Mouse (Mus musculus): ENCODE measurements around the gene Prss23. TPM values are rescaled to one million over a fixed set of nuclear protein-coding genes. Genes with fewer than 3 reads are reported as not detected.

The Prss23 gene
- 3.9 and 5.1 TPM in 2 replicates for polyA plus RNA-seq (2015; fragmentation: Nextera tagmentation; extraction: Ambion mirVana)

DNA sequence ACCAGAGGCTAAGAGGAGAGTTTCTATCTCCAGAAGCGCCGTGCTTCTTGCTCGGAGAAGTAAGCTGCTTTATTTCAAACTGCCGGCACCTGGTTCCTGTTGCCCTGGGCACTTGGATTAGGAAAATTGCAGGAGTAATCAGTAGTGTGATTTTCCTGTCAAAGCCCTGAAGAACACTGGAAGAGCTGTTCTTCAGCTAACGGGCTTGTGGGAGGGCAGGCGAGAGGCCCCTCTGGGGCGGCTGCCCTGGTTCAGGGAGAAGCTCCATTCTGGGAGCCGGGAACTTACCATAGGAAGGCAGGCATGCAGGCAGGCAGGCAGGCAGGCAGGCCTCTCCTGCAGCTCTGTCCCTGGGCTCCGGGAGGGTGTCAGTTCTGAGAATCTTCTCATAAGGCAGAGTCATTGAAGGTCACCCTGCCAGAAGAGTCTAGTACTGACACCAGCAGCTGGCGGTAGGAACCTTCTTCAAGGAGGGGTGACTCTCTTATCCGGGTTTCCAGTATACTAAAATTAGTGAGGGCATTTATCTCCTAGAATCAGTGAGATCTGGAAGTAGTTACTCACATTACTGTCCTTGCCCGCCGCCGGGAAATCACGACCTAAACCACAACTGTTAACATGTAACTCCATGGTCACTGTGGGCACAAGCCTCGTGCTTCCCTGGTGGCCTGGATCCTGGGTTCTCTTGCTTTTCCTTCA lies at the start of gene Prss23:
TSS of gene Prss23 (minus strand) at position 457 of the 699 bp plus-strand sequence.
- ATAC-seq (ENCODE audit: low read depth) (no peak), DNase-seq (no peak)
- 43% methylated on average over 16 of the region's 16 CpGs for WGBS (ENCODE audit: insufficient replicate concordance)
- Histone ChIP-seq H3K27me3 (no peaks in the 10 kb centered on the region; the same call in 1 of the 2 replicates), H3K36me3 (no peaks in the 10 kb centered on the region), H3K4me3 (replicated peaks) (no peak within 1 kb of the TSS), H3K27ac (no peak within 1 kb of the TSS), H3K4me1 (replicated peaks) (peaks cover 8% of the 10 kb centered on the region), H3K9me3 (replicated peaks) (no peaks in the 10 kb centered on the region), H3K4me2 (no peak within 1 kb of the TSS), H3K9ac (no peak within 1 kb of the TSS)

DNA sequence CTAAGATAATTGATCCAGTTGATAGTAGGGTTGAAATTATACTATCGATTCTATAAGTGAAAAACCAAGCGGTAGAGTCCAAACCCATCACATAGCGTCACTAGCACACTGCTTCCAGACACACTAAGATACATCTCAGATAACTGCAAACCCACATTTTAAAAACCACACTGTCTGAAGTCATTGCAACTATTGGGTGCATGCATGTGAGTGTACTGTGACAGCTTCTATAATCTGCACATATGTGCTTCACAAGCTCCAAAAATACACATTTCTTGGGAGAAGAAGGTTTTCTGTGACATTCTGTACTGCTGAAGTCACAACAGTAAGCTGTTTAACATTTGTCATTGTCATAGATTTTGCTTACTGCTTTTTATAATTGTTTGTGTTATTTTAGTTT lies 49.1 kb upstream of the Prss23 start:
- ATAC-seq (ENCODE audit: low read depth) = no peak
- no peak overlapping the region for H3K9ac ChIP-seq

DNA sequence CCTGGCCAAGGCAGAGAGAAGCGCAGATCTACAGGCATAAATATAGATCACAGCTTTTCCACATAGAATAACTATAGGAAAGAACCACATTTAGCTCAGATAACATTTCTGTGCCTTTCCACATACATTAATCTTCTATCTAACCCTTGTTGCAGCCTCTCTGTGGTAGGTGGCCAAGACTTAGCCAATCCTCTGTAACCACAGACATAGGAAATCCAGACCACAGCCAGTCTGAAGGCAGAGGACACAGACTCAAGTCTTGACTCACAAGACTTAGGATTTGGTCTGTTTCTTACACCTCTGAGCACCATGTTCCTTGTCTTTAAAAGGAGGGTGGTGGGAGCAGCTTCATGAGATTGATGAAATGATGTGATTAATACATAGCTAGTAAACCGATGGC lies 37.6 kb upstream of the Prss23 start:
- no peaks in the 10 kb centered on the region for H3K36me3 ChIP-seq
- ATAC-seq (ENCODE audit: low read depth) (no peak), DNase-seq (no peak)
- H3K27ac ChIP-seq = no peak overlapping the region
- WGBS (ENCODE audit: insufficient replicate concordance) = 59% methylated on average over 2 of the region's 2 CpGs
- no peaks in the 10 kb centered on the region for H3K4me1 ChIP-seq (replicated peaks)
- H3K9ac ChIP-seq = no peak overlapping the region
- no peaks in the 10 kb centered on the region for H3K9me3 ChIP-seq (replicated peaks)
- H3K4me2 ChIP-seq = no peak overlapping the region
- no peaks in the 10 kb centered on the region for H3K27me3 ChIP-seq
- H3K4me3 ChIP-seq (replicated peaks) = no peak overlapping the region

More for the DNA sequence above, 49.1 kb upstream of the Prss23 start:
- Histone ChIP-seq H3K9me3 (replicated peaks) (no peaks in the 10 kb centered on the region), H3K27me3 (no peaks in the 10 kb centered on the region), H3K4me3 (replicated peaks) (no peak overlapping the region), H3K27ac (no peak overlapping the region), H3K36me3 (no peaks in the 10 kb centered on the region), H3K4me2 (no peak overlapping the region), H3K4me1 (replicated peaks) (no peaks in the 10 kb centered on the region)
- WGBS (ENCODE audit: insufficient replicate concordance) = 77% methylated on average over 3 of the region's 3 CpGs
- no peak for DNase-seq

DNA sequence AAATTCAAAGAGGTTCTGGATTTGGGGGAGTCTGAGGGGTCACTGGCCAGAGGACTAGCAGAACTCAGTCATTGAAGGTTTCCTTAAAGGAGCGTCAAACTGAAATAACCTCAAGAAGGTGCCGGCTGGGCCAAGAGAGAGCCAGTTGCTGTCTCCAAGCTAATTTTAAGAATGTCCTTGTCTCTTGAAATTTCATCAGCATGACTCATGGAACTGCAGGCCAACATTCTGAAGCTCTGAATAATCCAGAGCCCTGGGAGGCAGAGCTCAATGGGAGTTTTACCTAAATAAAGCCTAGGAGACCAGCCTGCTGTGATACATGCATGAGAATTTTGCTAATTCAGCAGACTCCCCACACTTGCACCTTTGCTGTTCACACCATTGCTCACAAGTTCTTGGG lies 36.5 kb upstream of the Prss23 start:
- Histone ChIP-seq H3K9ac (no peak overlapping the region), H3K4me2 (no peak overlapping the region), H3K9me3 (replicated peaks) (no peaks in the 10 kb centered on the region), H3K27me3 (no peaks in the 10 kb centered on the region), H3K27ac (no peak overlapping the region), H3K4me1 (replicated peaks) (no peaks in the 10 kb centered on the region), H3K36me3 (no peaks in the 10 kb centered on the region), H3K4me3 (replicated peaks) (no peak overlapping the region)
- 82% methylated on average over 2 of the region's 2 CpGs for WGBS (ENCODE audit: insufficient replicate concordance)
- ATAC-seq (ENCODE audit: low read depth) (no peak), DNase-seq (no peak)

DNA sequence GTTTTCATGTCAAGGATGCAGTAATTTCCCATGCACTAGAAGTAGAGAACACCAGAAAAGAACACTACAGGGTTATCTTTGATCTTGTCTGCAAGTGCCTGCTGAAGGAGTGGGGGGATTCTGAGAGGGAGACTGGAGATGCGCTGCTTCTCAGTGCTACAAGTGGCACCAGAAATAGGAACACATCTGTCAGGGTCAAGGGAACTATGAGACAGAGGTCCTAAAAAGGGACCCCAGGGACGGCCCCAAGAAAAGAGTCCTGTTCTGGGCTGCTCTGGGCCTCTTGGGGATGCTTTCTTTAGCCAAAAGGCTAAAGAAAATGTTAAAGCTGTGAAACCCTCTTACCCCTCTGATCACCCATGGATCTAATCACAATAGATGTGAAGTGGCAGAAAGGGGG lies 35.2 kb upstream of the Prss23 start:
- Histone ChIP-seq H3K4me1 (replicated peaks) (no peaks in the 10 kb centered on the region), H3K9me3 (replicated peaks) (no peaks in the 10 kb centered on the region), H3K4me3 (replicated peaks) (no peak overlapping the region), H3K9ac (no peak overlapping the region), H3K27me3 (no peaks in the 10 kb centered on the region), H3K36me3 (no peaks in the 10 kb centered on the region), H3K27ac (no peak overlapping the region), H3K4me2 (no peak overlapping the region)
- no peak for DNase-seq
- no peak for ATAC-seq (ENCODE audit: low read depth)
- WGBS (ENCODE audit: insufficient replicate concordance) = 56% methylated on average over 2 of the region's 2 CpGs

DNA sequence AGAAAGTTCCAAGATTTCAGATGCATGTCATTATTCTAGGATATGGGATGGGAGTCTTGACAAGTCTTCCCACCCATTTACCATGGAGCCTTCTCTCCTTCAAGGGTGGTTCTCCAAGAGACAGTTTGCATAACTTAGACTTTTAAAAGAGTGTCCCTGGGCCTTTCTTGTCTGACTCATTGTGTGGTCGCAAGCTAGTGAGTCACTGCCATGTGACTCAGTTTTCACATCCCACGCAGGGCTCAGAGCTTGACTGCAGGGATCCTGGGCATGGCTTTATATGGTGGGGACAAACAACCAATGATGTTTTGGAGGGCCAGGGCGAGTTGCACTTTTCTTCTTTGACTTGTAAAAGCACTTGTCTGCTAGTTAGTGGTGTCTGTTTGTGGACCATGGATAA lies 34.0 kb upstream of the Prss23 start:
- Histone ChIP-seq H3K27ac (no peak overlapping the region), H3K9me3 (replicated peaks) (no peaks in the 10 kb centered on the region), H3K27me3 (no peaks in the 10 kb centered on the region), H3K36me3 (no peaks in the 10 kb centered on the region), H3K4me3 (replicated peaks) (no peak overlapping the region), H3K9ac (no peak overlapping the region), H3K4me1 (replicated peaks) (no peaks in the 10 kb centered on the region), H3K4me2 (no peak overlapping the region)
- WGBS (ENCODE audit: insufficient replicate concordance) = 42% methylated on average over 3 of the region's 3 CpGs
- ATAC-seq (ENCODE audit: low read depth) (no peak), DNase-seq (no peak)

DNA sequence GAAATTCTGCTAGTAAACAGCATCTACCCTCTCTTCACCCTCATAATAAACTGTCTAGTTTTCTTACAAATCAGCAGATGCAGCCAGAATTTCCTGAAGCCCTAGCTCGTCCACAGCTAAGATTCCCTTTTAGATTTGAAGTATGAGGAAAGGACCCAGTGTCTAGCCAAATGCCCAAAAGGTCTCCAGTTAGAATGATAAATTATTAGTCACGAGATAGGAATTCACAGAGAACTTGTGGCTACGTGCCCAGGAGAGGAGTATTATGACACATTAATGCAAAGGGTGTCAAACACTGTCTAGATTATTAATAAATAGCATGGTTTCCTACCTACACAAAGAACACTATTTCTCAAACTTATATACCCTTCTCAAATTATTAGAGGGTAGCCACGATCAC lies 32.6 kb upstream of the Prss23 start:
- 51% methylated on average over 4 of the region's 4 CpGs for WGBS (ENCODE audit: insufficient replicate concordance)

DNA sequence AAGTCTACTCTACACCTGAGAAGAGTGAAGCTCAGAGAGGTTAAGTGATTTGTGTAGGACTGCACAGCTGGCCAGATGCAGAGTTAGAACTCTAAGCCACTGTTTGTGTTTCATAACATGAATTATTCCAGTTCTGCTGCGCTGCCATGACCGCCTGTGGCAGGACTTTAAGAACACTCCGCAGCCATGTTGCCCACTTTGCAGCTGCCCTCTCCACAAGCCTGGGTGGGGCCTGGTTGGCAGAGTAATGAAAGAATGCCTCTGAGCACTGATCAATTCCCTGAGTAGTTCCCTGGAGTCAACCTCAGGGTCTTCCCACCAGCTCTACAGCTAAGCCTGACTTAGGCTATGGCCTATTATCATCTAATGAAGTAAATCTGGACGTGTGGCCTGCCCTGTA lies 32.1 kb upstream of the Prss23 start:
- Histone ChIP-seq H3K9ac (no peak overlapping the region), H3K36me3 (no peaks in the 10 kb centered on the region), H3K4me2 (no peak overlapping the region), H3K4me1 (replicated peaks) (no peaks in the 10 kb centered on the region), H3K27ac (no peak overlapping the region), H3K4me3 (replicated peaks) (no peak overlapping the region), H3K9me3 (replicated peaks) (no peaks in the 10 kb centered on the region), H3K27me3 (no peaks in the 10 kb centered on the region)
- ATAC-seq (ENCODE audit: low read depth) = no peak
- WGBS (ENCODE audit: insufficient replicate concordance) = 70% methylated on average over 4 of the region's 4 CpGs
- no peak for DNase-seq

More for the DNA sequence above, 32.6 kb upstream of the Prss23 start:
- no peaks in the 10 kb centered on the region for H3K36me3 ChIP-seq
- H3K9me3 ChIP-seq (replicated peaks) = no peaks in the 10 kb centered on the region
- no peak for ATAC-seq (ENCODE audit: low read depth)
- no peaks in the 10 kb centered on the region for H3K4me1 ChIP-seq (replicated peaks)
- no peak overlapping the region for H3K9ac ChIP-seq
- H3K27ac ChIP-seq = no peak overlapping the region
- no peak overlapping the region for H3K4me3 ChIP-seq (replicated peaks)
- no peak overlapping the region for H3K4me2 ChIP-seq
- no peak for DNase-seq
- H3K27me3 ChIP-seq = no peaks in the 10 kb centered on the region

DNA sequence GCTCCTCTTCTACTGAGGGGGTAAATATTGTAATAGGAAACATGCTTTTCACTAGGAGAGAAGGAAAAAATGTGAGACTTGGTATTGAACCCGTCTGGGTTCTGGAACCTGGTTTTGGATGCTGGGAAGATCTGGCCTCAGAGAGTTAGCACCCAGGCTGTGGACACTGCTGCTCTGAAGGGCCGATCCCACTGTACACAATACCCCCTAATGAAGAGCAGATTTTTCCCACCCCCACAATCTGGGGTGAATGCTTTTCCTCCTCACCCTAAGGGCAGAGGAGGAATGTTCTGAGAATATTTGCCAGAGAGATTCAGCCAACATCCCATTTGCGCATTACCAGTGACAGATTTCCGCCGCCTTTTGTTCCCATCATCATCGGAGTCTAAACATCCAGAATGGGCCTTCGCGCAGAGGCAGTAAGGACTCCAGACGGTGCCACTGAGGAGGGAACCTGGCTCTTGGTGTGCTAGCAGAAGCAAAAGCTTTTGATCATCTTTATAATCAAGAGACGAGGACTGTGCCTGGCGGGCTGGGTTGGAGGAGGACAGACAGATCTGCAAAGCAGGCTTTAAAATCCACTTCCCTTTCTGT lies 31.6 kb upstream of the Prss23 start:
- Histone ChIP-seq H3K4me2 (no peak overlapping the region), H3K9ac (no peak overlapping the region), H3K9me3 (replicated peaks) (no peaks in the 10 kb centered on the region), H3K4me3 (replicated peaks) (no peak overlapping the region), H3K27me3 (no peaks in the 10 kb centered on the region), H3K27ac (no peak overlapping the region), H3K36me3 (no peaks in the 10 kb centered on the region), H3K4me1 (replicated peaks) (no peaks in the 10 kb centered on the region)
- ATAC-seq (ENCODE audit: low read depth) = no peak
- WGBS (ENCODE audit: insufficient replicate concordance) = 78% methylated on average over 11 of the region's 11 CpGs
- DNase-seq = no peak

DNA sequence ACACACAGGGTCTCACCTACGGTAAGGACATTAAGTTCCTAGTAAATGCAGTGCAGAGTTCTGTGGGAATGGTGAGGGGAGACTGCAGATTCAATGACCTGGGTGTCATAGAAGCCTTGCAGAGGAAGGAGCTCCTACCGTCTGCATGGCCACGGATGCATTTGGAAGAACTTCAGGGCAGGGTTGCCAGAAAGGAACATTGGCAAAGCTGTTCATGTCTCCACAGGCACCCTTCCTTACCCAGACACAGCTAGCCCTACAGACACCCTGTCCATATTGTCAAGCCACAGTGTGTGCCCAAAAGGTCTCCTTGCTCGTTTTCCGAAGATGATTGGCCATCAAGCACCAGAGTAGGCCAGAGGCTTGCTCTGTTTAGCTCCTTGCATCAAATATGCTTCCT lies 30.1 kb upstream of the Prss23 start:
- WGBS (ENCODE audit: insufficient replicate concordance) = 71% methylated on average over 5 of the region's 5 CpGs
- ATAC-seq (ENCODE audit: low read depth) = no peak
- H3K9ac ChIP-seq = no peak overlapping the region

DNA sequence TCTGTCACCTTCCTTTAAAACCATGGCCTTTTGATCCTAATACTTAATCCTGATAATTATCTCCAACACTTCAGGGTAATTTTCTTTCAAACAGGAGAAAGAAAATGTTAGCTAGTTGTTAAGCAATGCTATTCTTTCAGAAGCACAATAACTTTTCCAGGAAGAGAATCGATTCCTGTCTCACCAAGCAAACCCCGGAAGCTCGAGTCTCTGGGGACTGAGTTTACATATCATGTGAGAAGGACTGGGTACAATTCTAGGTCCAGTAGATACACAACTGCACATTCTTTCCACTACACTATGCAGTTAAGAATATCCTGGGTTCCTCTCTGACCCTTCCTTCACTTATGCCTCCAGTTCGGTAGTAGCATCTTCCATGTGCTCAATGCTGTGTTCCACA lies 29.7 kb upstream of the Prss23 start:
- no peak overlapping the region for H3K4me3 ChIP-seq (replicated peaks)
- WGBS (ENCODE audit: insufficient replicate concordance) = 58% methylated on average over 4 of the region's 4 CpGs
- H3K4me2 ChIP-seq = no peak overlapping the region
- no peaks in the 10 kb centered on the region for H3K4me1 ChIP-seq (replicated peaks)
- no peak overlapping the region for H3K27ac ChIP-seq
- ATAC-seq (ENCODE audit: low read depth) (no peak), DNase-seq (no peak)
- no peaks in the 10 kb centered on the region for H3K36me3 ChIP-seq
- H3K9ac ChIP-seq = no peak overlapping the region
- no peaks in the 10 kb centered on the region for H3K9me3 ChIP-seq (replicated peaks)
- no peaks in the 10 kb centered on the region for H3K27me3 ChIP-seq

More for the DNA sequence above, 30.1 kb upstream of the Prss23 start:
- Histone ChIP-seq H3K27ac (no peak overlapping the region), H3K36me3 (no peaks in the 10 kb centered on the region), H3K9me3 (replicated peaks) (no peaks in the 10 kb centered on the region), H3K4me3 (replicated peaks) (no peak overlapping the region), H3K4me1 (replicated peaks) (no peaks in the 10 kb centered on the region), H3K27me3 (no peaks in the 10 kb centered on the region), H3K4me2 (no peak overlapping the region)
- no peak for DNase-seq

DNA sequence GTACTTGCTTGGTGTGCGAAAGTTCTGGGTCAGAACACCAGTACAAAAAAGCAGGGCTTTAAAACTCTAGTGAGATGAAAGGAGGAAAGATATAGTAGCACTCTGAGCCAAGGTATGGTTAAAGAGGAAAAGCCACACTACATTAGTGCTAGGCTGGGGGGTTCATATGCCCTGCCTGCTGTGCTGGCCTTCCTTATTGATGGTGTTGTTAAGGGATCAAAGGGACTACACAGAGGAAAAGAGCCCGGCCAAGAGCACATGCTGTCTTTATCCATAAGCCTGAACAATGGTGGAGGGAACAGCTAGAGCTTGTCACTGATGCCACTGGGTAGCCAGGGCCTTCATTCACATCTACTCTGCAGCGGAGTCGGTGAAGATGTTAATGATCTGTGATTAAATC lies 28.2 kb upstream of the Prss23 start:
- Histone ChIP-seq H3K9ac (no peak overlapping the region), H3K4me3 (replicated peaks) (no peak overlapping the region), H3K36me3 (no peaks in the 10 kb centered on the region), H3K4me2 (no peak overlapping the region), H3K27me3 (no peaks in the 10 kb centered on the region), H3K4me1 (replicated peaks) (no peaks in the 10 kb centered on the region), H3K9me3 (replicated peaks) (no peaks in the 10 kb centered on the region), H3K27ac (no peak overlapping the region)
- WGBS (ENCODE audit: insufficient replicate concordance) = 70% methylated on average over 4 of the region's 4 CpGs
- no peak for ATAC-seq (ENCODE audit: low read depth)
- no peak for DNase-seq

Data from liver, embryonic 13.5 days (tissue).